Mouse (Mus musculus): Measurements from ENCODE around the gene Apom.
"Not testable (repeated sequence)": the region's sequence is repeated elsewhere in the genome, so short reads cannot be mapped to it uniquely, and the experiment has no call there.

Gene Apom

GRCm38 (mm10) chr17:35127017-35127416 lies 4.8 kb downstream of the Apom start:
- DNase-seq (ENCODE audit: low spot score in 2 of 2): no peak

GRCm38 (mm10) chr17:35126206-35126611 lies 5.6 kb downstream of the Apom start, which contains the start of gene D17H6S53E:
D17H6S53E (plus strand) TSS chr17:35126373.
- DNase-seq (ENCODE audit: low spot score in 2 of 2): peak; percentile 52 to 61

GRCm38 (mm10) chr17:35125578-35125977 lies 6.3 kb downstream of the Apom start:
- DNase-seq (ENCODE audit: low spot score in 2 of 2): no peak

GRCm38 (mm10) chr17:35125081-35125480 lies 6.8 kb downstream of the Apom start:
- no peak for DNase-seq (ENCODE audit: low spot score in 2 of 2)

GRCm38 (mm10) chr17:35124261-35124896 lies 7.5 kb downstream of the Apom start:
- not testable (repeated sequence) for DNase-seq (ENCODE audit: low spot score in 2 of 2)

GRCm38 (mm10) chr17:35123287-35123686 lies 8.6 kb downstream of the Apom start:
- DNase-seq (ENCODE audit: low spot score in 2 of 2): not testable (repeated sequence)

- DNase-seq (ENCODE audit: low spot score in 2 of 2): peak in 1 of 2 experiments; percentile 58
Measured at GRCm38 (mm10) chr17:35121871-35122303, 10.0 kb downstream of the Apom start, which contains the start of gene Csnk2b. Csnk2b (minus strand) TSS chr17:35122053.

GRCm38 (mm10) chr17:35121143-35121799 lies 10.6 kb downstream of the Apom start, which contains the start of gene Gpank1:
Gpank1 (plus strand) TSS chr17:35121455.
- peak; percentile 91 to 97 for DNase-seq (ENCODE audit: low spot score in 2 of 2)

GRCm38 (mm10) chr17:35120745-35121142 lies 11.1 kb downstream of the Apom start:
- DNase-seq (ENCODE audit: low spot score in 2 of 2): no peak

GRCm38 (mm10) chr17:35115046-35116019 lies 16.5 kb downstream of the Apom start, which contains the start of gene Ly6g5b:
Ly6g5b (minus strand) TSS chr17:35115428.
- DNase-seq (ENCODE audit: low spot score in 2 of 2): no peak

- DNase-seq (ENCODE audit: low spot score in 2 of 2): no peak
Measured at GRCm38 (mm10) chr17:35111774-35112173, 20.1 kb downstream of the Apom start.

GRCm38 (mm10) chr17:35108097-35108496 lies 23.8 kb downstream of the Apom start, which contains the start of gene Ly6g5c:
Ly6g5c (plus strand) TSS chr17:35108279.
- DNase-seq (ENCODE audit: low spot score in 2 of 2): peak in 1 of 2 experiments; percentile 46

GRCm38 (mm10) chr17:35106522-35106921 lies 25.3 kb downstream of the Apom start:
- DNase-seq (ENCODE audit: low spot score in 2 of 2): no peak

- DNase-seq (ENCODE audit: low spot score in 2 of 2): peak in 1 of 2 experiments; percentile 58
Measured at GRCm38 (mm10) chr17:35105740-35106389, 26.0 kb downstream of the Apom start.

- DNase-seq (ENCODE audit: low spot score in 2 of 2): no peak
Measured at GRCm38 (mm10) chr17:35104754-35105153, 27.1 kb downstream of the Apom start.

- DNase-seq (ENCODE audit: low spot score in 2 of 2): no peak
Measured at GRCm38 (mm10) chr17:35104079-35104478, 27.8 kb downstream of the Apom start.

GRCm38 (mm10) chr17:35103221-35103690 lies 28.6 kb downstream of the Apom start:
- DNase-seq (ENCODE audit: low spot score in 2 of 2): no peak

- no peak for DNase-seq (ENCODE audit: low spot score in 2 of 2)
Measured at GRCm38 (mm10) chr17:35102299-35102698, 29.6 kb downstream of the Apom start.

GRCm38 (mm10) chr17:35101161-35101560 lies 30.7 kb downstream of the Apom start:
- DNase-seq (ENCODE audit: low spot score in 2 of 2): no peak

- no peak for DNase-seq (ENCODE audit: low spot score in 2 of 2)
Measured at GRCm38 (mm10) chr17:35100196-35100765, 31.6 kb downstream of the Apom start.

Measured in cerebellum, postnatal 4 days (tissue).